Mouse (Mus musculus) lung, embryonic 14.5 days (tissue): ENCODE measurements around the gene Igf2bp1. TPM values are rescaled to one million over a fixed set of nuclear protein-coding genes. Genes with fewer than 3 reads are reported as not detected.

Experiments used
- ATAC-seq: fragments of 200-750 bp; cut with Nextera tagmentation; 2 replicates; pipeline ENCODE4 v1.8.0; 2017; ENCODE audit warnings: mild to moderate bottlenecking, moderate TSS enrichment, moderate library complexity; ENCODE audit not compliant: insufficient read depth
- DNase-seq: peaks from one replicate; pipeline ENCODE4 v3.0.0-alpha.2; 2015
- H3K27ac ChIP-seq: fragments of 300-500 bp; sonication (generic); 2 replicates; pipeline ENCODE4 v1.5.1; 2014; ENCODE audit warnings: low read depth, mild to moderate bottlenecking, moderate library complexity
- H3K27me3 ChIP-seq: fragments of 300-500 bp; sonication (generic); 2 replicates; pipeline ENCODE4 v1.6.1; 2014; ENCODE audit warnings: low read length, control low read depth; ENCODE audit not compliant: insufficient read depth
- H3K36me3 ChIP-seq: fragments of 300-500 bp; sonication (generic); 2 replicates; pipeline ENCODE4 v1.6.1; 2014; ENCODE audit warnings: control low read depth; ENCODE audit not compliant: insufficient read depth
- H3K4me1 ChIP-seq: fragments of 300-500 bp; sonication (generic); 2 replicates; pipeline ENCODE4 v1.6.1; 2014; ENCODE audit warnings: antibody characterized with exemption, control low read depth; ENCODE audit not compliant: insufficient read depth
- H3K4me2 ChIP-seq: fragments of 300-500 bp; sonication (generic); 2 replicates; pipeline ENCODE4 v1.6.1; 2014; ENCODE audit warnings: mild to moderate bottlenecking
- H3K4me3 ChIP-seq: fragments of 300-500 bp; sonication (generic); 2 replicates; pipeline ENCODE4 v1.5.1; 2014; ENCODE audit warnings: low read depth, low read length
- H3K9ac ChIP-seq: fragments of 300-500 bp; sonication (generic); 2 replicates; pipeline ENCODE4 v1.6.1; 2014
- H3K9me3 ChIP-seq: fragments of 300-500 bp; sonication (generic); 2 replicates; pipeline ENCODE4 v1.6.1; 2016; ENCODE audit warnings: low read depth, low read length, control low read depth
- CTCF ChIP-seq: IDR thresholded peaks from 2 replicates; pipeline ENCODE4 v1.5.1; 2016; ENCODE audit warnings: antibody characterized with exemption, low read depth
- whole genome bisulfite sequencing: fragments of 180-500 bp; shearing (Covaris S2); extraction: QIAGEN DNeasy Blood & Tissue Kit; methylation state at CpG from one replicate; pipeline ENCODE4 v1.1.7; 2014; 5-methylcytosine and 5-hydroxymethylcytosine counted together
- polyA plus RNA-seq: library from polyadenylated mRNA; unstranded; fragments of >200 nt; fragmentation: Nextera tagmentation; extraction: Ambion mirVana; gene quantifications from 2 replicates; pipeline ENCODE4 v1.2.1, GENCODE M21; 2014

Gene Igf2bp1
- polyA plus RNA-seq, 1 experiment from 2014 or later: 30.9 TPM

DNA sequence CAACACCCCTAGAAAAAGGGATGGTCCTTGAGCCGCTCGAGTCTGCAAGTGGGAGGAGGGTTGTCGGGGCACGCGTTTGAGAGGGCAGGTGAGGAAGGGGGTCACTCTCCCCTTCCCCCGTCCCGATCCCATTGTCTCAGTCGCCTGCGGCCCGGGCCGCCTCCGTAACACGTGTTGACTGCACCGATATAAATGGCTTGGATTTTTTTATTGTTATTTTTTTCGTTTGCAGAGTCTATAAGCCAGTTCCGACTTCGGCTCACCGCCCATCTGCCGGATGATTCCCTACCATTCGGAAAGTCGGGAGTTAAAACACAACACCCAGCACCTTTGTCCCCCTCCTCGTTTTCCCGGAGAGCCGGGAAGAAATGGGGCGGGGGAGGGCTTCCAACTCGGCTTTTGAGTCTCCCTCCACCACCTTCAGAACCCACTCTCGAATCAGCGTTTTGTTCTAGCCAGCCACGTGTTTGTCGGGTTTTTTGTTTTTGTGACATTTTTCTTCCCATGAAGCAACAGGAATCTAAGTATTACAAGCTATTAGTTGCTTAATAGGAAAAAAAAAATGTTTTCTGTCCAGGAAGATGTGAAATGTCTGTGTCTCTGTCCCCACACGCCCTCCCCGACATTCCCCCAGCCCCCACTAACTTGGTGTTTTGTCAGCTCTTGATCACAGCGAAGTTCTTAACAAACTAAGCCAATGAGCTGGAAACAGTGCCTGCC, 1.9 kb upstream of the Igf2bp1 start:
- Histone ChIP-seq H3K36me3 (no peaks in the 10 kb centered on the region), H3K4me1 (0 out of 2 replicates have a peak, but pooled peaks cover 3% of the 10 kb centered on the region), H3K27ac (peak overlapping the region; percentile 97), H3K4me2 (peak overlapping the region; percentile 83), H3K9me3 (no peaks in the 10 kb centered on the region), H3K4me3 (peak overlapping the region; percentile 90), H3K27me3 (no peaks in the 10 kb centered on the region), H3K9ac (peak overlapping the region; percentile 98)
- TF ChIP-seq CTCF: 0 out of 2 replicates have a peak, but pooled peaks have one; percentile 12
- ATAC-seq (peak; percentile 12; the same call in 1 of the 2 replicates), DNase-seq (peak; percentile 62)
- WGBS: under 1% methylated on average over 33 of the region's 33 CpGs

DNA sequence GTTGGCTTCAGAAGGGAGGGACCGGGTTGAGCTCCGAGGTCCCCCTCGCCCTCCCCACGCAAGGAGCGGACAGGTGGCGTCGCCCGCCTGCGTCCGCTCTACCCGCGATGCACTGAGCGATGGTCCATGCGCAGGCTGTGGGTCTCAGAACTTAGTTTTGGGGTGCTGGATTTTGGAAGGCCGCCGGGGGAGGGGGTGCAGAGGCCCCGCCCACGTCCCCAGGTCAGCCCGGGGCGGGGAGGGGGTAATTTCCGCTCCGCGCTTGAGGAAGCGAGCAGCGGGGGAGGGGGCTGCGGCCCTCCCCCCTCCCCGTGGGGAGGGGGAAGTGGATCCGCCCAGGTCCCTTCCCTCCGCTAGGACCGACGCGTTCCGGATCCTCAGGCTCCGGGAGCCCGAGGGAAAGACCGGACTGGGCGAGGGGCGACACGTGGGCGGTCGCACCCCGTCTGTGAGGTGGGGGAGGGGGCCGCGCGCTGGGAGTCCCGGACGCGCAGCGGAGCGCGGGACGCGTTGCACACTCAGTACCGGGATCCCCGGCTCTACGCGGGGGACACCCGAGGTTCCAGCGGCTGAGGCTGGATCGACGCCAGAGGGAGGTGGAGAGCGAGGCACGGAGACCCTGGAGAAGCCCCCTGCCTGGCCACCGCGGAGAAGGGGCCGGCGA, 1.2 kb upstream of the Igf2bp1 start:
- Histone ChIP-seq H3K4me2 (peak overlapping the region; percentile 83), H3K36me3 (no peaks in the 10 kb centered on the region), H3K9me3 (no peaks in the 10 kb centered on the region), H3K4me1 (peaks cover 8% of the 10 kb centered on the region; the same call in 1 of the 2 replicates), H3K4me3 (peak overlapping the region; percentile 90), H3K27ac (peak overlapping the region; percentile 97), H3K9ac (peak overlapping the region; percentile 98), H3K27me3 (no peaks in the 10 kb centered on the region)
- DNase-seq (peak; percentile 85), ATAC-seq (peak; percentile 72)
- TF ChIP-seq CTCF: no peak
- under 1% methylated on average over 65 of the region's 67 CpGs for WGBS

DNA sequence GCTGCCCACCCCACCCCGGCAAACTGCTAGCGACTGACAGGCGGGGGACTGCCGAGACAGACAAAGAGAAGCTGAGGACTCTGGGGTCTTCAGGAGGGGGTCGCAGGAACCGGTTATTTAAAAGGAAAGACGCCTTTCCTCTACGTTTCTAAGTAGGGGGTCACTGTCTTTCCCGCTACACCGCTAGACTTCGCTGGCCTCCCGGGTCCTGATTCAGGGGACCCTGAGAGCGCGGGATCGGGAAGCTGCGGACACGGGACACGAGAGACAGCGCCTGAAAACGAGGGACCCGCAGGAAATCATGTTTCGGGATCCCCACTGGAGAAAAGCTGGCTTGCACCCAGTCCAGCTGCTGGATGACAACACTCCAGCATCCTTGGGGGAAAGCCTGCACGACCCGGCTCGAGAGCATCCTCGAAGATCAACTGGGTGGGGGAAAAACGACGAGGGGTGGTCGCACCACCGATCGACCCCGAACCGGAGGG, 669 bp upstream of the Igf2bp1 start:
- peak overlapping the region; percentile 98 for H3K9ac ChIP-seq
- peaks cover 10% of the 10 kb centered on the region; the same call in 1 of the 2 replicates for H3K4me1 ChIP-seq
- DNase-seq (peak; percentile 73), ATAC-seq (peak; percentile 22; the same call in 1 of the 2 replicates)
- TF ChIP-seq CTCF: no peak
- no peaks in the 10 kb centered on the region for H3K27me3 ChIP-seq
- under 1% methylated on average over 33 of the region's 33 CpGs for WGBS
- peak overlapping the region; percentile 97 for H3K27ac ChIP-seq
- peak overlapping the region; percentile 83 for H3K4me2 ChIP-seq
- H3K36me3 ChIP-seq: no peaks in the 10 kb centered on the region
- H3K9me3 ChIP-seq: no peaks in the 10 kb centered on the region
- peak overlapping the region; percentile 90 for H3K4me3 ChIP-seq

DNA sequence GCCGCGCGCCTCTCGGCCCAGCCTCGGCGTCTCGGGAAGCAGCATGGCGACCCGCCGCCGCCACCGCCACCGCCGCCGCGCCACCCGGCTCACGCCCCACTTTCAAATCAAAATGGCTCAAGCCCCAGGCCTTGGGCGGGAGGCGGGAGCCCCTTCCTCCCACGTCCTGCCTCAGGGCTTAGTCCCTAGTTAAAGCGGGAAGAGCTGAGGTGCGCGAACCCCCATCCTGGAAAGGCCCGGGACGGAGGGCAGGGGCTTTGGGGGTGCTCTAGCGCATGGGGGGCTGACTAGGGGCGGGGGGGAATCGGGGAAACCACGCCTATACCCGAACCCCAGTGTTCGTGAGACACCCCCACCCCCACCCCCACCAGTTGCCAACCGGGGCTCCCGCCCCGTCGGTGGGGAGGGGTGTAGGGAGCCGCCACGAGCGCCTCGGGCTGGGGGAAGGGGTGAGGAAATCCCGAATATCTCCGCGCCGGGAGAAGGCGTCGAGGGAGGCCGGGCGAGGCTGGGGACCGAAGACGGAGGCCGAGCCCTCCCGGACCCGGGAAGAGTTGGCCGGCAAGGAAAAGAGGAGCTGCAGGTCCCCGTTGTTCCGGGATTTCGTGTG, 842 bp downstream of the Igf2bp1 start:
- peak; percentile 18 for ATAC-seq
- no peaks in the 10 kb centered on the region for H3K27me3 ChIP-seq
- peak overlapping the region; percentile 83 for H3K4me2 ChIP-seq
- H3K4me1 ChIP-seq: peaks cover 10% of the 10 kb centered on the region; the same call in 1 of the 2 replicates
- peak overlapping the region; percentile 98 for H3K9ac ChIP-seq
- H3K36me3 ChIP-seq: no peaks in the 10 kb centered on the region; the same call in 1 of the 2 replicates
- H3K27ac ChIP-seq: peak overlapping the region; percentile 97
- DNase-seq: peak; percentile 65
- no peaks in the 10 kb centered on the region for H3K9me3 ChIP-seq
- TF ChIP-seq CTCF: no peak
- peak overlapping the region; percentile 90 for H3K4me3 ChIP-seq
- under 1% methylated on average over 56 of the region's 57 CpGs for WGBS

DNA sequence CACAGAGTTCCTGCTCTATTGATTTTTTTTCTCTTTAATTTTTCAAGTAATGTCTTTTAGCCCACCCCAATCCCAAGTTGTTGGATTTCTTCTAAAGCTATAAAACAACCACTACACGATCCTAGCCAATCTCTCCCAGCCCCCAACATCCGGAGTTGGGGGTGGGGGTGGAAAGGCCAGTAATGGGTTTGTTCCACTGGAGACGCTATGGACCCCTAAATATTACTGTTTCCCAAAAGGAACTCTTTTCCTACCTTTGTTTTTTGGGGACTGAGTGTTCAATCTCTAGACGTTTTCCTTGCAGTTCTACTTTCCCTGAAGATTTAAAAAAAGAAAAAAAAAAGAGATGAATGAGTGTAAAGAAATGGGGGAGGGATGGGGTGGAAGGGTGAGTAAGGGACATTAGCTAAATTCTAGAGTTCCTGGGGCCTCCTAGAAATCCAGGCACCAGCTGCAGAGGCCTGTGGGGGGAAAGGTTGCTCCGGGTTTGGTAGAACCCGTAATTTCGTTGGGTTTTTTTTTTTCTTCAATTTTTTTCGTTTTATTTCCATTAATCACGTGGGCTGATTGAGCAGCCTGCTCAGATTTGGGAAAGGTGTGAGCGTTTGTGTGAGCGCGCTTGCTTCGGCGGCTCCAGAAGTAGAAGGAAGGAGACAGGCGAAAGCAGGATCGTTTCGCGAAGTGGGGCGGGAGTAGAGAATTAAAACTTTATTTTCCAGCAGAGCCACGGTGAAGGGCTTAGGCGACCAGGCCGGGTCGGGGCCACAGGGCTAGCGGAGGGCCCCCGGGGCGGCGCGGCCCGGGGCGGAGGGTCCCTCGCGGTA, 1.6 kb downstream of the Igf2bp1 start:
- Histone ChIP-seq H3K27ac (peak overlapping the region; percentile 97), H3K9me3 (no peaks in the 10 kb centered on the region), H3K4me3 (peak overlapping the region; percentile 90), H3K4me2 (peak overlapping the region; percentile 83), H3K36me3 (no peaks in the 10 kb centered on the region; the same call in 1 of the 2 replicates), H3K27me3 (no peaks in the 10 kb centered on the region), H3K4me1 (peaks cover 10% of the 10 kb centered on the region; the same call in 1 of the 2 replicates), H3K9ac (peak overlapping the region; percentile 98)
- ATAC-seq (peak; percentile 25; the same call in 1 of the 2 replicates), DNase-seq (peak; percentile 71)
- under 1% methylated on average over 32 of the region's 32 CpGs for WGBS
- 0 out of 2 replicates have a peak, but pooled peaks have one; percentile 2 for TF ChIP-seq CTCF
